Mouse (Mus musculus): ENCODE measurements at regions not wholly inside any gene's neighbourhood (a gene's known extent, or its start where the extent isn't known, plus 50 kb on each side); places are given as distances from the start of the nearest gene placed in this dataset.
"Not testable (repeated sequence)": the region's sequence is repeated elsewhere in the genome, so short reads cannot be mapped to it uniquely, and the experiment has no call there.

DNA sequence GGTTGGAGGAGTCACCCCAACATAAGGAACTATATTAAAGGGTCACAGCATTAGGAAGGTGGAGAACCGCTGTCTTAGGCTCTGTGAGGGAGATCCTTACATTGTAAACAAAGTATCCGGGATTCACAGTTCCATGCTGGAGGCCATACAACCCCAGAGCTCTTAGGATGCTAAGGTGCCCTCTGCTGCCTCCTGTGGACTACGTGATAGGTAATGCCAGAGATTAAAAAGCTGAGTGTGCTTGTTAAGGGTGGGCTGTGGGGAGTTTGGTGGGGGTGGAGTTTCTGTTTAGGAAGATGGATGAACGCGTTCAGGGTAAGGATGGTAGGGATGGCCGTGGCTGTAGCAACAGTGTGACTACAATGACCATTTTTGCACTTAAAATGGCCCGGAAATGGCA lies 148.4 kb upstream of the Ubl3 start:
- no peak for DNase-seq

DNA sequence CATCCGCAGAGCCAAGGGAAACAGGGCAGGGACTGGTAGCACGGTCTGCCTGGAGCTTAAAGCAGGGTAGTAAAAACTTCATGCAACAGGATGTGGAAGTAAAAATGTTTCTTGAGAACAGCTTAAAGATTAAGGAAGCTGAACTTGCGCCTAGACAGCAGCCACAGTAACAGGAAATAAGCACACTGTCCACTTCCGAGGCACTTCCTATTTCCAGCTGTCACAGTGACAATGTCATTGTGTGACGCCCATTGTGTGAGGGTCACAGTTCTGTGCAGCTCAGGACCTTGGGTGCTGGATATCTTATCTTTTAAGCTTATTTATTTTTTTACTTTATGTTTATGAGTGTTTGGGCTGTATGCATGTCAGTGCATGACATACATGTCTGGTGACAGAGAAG lies 147.7 kb upstream of the Ubl3 start:
- DNase-seq = no peak

DNA sequence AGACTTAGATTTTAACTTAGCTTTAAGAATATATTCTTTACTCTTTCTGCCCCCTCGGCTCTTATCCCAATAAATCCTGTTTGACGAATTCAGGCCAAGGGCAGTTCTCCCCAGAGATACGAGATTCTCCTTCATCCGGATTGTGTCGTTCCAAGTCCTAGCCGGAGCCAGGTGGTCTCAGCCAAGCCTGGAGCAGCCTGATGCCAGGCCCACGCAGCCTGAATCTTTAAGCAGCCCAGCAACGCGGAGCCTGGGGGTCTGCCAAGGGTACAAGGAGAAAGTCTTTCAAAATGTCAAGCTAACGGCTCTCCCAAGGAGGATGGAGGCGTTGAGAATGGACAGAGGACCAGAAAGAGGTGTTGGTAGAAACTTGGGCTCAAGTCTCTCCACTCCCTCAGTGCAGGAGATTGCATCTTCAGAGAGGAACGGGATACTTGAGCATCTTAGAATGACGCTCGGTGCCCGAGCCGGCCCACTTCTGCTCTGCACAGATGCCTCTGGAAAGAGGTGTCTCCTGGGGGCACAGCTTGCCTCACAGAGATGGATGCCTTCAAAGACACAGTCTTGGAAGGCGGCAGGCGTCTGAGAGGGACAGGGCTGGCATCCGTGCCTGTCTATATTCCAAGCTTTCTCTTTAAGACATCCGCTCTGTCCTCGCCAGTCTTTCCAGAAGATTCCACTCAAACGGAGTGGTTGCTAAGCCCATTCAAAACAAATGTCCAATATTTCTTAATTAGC lies 145.2 kb upstream of the Ubl3 start:
- peak; percentile 50 for DNase-seq

DNA sequence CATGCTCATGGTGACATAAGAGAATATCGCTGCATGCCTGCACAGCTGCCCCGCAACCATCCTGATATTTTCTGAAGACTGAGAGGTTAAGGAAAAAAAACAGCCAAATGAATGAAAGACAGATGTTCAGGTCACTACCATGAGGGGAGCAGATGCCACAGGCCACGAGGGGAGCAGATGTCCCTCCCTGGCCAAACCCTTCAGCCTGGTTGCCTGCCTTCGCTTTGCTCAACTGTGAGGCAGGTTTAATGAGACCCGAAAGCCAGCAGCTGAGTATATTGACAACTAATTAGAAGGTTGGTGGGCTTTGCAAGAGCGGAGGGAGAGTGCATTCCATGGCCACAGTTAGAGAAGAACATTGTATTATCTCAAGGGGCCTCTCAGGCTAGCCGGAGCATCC lies 141.8 kb upstream of the Ubl3 start:
- no peak for DNase-seq

DNA sequence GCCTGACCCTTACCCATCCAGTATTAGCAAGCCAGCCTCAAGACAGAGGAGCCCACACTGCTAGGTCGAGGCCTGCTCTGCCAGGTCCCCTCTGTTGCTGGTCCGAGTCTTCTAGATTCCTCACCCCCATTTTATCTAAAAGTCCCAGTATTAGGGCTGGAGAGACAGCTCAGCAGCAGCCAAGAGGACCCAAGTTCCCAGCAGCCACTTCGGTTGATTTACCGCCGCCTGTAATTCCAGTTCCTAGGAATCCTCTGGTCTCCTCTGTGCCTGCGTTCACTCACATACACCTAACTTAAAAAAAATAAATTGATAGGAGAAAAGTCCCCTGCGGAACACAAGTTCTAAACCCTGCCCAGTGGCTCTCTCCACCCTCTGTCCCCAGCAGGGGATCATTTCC lies 138.9 kb upstream of the Ubl3 start:
- DNase-seq = no peak

DNA sequence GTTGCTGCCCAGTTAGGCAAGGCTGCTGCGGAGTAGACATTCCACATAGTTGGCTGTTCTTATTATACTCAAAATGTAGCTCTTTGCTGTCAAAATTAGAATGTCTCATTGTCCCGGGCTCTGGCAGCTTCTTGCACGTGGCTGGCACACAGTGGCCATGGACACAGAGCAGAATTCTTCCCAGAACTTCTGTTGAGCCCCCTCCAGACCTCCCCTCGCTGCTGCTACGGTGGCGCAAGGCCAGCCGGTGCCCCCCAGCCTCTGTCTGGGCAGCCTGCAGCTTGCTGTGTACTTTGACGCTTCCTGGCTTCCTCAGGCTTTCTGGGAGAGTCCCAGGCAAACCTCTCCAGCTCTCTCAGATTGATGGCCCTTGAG lies 138.2 kb upstream of the Ubl3 start:
- DNase-seq = peak; percentile 55

DNA sequence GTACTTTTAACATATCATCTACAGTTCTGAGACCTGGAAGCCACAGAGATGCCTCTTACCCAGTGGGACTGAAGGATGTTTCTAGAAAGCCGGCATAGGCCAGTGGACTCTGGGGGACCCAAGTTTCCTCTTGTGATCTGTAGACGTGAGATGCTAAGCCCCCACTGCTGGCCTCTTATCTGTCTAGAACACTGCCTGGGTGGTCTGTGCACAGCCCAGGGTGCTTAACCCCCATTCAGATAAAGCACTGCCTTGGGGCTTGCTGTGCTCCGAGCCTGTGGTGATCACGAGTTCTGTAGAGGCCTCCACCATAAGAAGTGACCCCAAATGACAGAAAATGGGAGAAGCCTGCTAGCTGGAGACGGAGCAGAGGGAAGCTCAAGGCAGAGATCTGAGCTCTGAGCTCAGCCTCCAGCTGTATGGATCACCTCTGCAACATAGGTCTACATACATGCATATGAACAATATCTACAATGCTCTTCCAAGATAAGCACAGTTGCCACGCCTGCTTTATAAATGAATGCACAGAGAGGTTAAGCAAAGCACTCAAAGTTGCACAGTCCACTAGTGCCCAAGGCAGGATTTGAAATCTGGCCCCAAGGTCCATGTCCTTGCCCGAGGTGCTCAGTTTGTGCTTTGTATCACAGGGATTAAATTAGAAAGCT lies 137.7 kb upstream of the Ubl3 start:
- no peak for DNase-seq

DNA sequence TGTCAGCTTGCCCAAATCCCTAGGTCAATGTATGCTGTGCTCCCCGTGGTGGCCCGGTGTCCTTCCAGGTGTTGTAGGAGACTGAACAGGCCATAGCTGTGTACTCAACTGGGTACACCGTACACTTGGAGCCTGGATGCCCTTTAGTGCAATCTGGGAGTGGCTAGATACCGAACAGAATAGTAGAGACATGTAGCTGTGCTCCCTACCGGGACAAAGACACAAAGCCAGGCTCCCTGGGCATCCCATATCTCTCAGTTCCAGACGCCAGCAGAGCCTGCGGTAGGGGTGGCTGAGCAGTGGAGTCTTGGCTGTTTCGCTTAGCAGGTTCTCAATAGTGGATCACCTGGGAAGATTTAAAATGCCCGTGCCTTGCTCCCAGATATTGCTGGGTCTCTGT lies 136.7 kb upstream of the Ubl3 start:
- no peak for DNase-seq

DNA sequence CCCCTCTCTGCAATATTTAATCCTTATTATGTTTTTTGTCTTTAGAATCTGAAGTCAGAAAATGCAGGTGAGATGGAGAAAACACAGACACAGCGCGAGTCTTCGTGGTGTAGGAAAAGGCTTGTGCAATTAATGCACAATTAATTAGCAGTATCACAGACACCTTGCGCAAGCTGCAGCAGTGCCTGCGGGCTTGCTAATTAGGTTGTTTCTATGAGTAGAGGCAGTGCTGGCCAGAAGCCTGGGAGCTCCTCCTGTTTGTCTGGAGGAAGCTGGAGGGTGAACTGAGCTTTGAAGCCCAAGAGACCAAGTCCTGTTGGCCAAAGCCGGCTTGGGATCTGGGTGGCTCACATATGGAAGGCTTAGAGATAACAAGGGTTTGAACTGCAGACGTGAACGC lies 135.9 kb upstream of the Ubl3 start:
- peak; percentile 33 for DNase-seq

DNA sequence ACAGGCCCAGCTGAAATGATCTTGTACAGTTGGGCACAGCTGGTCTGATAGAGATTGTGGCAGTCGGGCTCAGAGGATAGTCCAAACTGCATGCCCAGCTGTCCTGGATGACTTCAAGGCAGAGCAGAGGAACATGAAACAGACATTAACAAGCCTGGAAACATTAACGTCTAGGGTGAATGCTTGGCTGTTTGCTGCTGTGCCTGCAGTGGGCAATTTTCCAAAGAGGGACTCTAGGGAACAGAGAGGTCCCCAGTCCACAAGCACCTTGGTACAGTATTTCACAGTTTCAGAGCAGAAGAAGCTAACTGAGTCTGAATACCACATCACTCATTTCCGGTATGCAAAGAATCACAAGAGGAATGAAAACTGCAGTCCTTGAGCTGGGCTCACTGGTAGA lies 135.2 kb upstream of the Ubl3 start:
- no peak for DNase-seq

DNA sequence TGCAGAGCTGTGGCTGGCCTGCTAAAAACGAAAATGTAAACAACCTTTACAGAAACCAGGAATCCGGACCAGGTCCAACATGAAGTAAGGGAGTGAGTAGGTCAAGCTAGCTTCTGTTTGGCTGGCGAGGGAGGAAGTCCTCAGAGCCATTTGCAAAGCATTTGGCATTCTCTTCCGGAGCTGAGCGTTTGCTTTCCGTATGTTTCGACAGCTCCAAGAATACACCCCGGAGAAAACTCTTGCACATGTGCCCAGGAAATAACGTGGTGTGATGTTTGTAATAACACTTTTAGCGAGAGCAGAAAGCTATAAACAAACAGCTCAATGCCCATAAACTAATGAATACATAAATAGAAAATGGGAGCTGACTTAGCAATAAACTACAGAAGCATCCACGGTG lies 131.6 kb upstream of the Ubl3 start:
- DNase-seq = no peak

DNA sequence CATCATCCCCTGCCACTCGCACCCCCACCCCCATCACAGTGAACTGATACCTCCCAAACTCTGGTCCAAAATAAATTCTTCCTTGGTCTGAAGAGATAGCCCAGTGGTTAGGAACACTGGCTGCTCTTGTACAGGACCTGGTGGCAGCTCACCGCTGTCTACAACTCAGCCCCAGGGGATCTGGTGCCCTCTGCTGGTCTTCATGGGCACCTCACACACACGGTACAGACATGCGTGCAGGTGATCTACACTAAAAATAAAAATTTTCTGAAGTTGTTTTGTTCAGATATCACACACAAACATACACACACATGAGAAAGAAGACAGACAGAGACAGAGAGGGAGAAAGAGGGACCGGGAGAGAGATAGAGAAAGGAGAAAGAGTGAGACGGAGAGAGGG lies 130.0 kb upstream of the Ubl3 start:
- no peak for DNase-seq

DNA sequence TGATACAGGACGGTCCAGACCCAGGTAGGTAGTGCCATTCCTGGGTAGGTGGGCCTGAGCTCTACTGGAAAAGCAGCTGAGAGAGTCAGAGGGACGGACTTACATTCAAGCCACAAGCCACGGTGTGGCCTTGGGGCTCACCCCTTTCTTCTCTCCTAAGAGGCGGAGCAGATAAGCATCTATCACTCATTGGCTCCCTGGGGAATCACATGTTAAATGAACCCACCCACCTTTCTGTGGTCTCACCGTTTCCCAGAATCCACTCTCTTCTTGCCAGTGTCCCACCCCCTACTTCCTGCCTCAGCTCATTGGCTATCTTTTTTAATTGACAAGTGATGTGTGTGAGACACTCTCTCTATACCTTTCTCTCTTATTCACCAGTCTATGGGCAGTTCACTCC lies 127.8 kb upstream of the Ubl3 start:
- DNase-seq = no peak

DNA sequence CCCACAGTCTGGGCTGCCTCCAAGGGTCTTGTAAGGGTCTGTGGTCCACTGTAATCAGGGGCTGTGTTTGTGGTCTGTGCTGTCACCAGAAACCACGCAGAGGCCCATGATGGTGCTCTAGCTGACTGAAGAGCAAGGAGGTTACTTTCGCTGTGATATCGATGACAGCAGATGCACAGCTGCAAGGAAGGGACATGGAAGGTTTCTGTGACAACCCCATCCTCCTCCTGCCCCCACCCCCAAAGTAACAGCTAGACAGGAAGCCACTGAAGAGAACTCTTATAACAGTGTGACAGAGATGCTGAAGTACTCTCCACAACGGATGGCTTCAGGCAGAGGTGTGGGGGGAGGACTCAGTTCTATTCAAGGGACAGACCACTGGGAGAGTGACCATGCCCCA lies 127.0 kb upstream of the Ubl3 start:
- no peak for DNase-seq

DNA sequence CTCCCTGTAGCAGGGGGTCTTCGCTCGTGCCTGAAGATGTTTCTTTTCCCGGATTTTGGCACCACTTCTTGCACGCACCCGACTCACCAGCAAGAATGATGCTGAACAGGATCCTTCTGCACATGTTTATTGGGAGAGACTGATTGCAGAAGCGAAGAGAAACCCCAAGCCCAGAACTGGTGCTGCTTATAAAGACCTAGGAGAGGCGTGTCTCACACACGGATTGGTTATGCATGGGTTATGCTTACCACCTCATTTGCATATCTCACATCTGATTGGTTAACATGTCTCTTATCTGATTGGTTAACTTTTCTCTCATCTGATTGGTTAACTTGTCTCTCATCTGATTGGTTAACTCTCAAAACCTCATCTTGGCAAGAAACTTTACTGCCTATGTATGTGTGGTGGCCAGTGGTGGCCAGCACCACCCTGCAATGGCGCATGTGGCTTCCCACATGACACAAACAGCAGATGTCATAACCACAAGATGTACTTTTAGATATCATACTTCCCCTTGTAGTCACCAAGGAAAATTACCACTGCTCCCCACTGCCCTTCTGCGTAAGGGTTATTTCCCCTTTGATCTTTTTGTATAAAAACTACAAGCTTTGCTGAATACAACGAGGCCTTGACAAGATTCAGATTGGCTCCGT lies 125.8 kb upstream of the Ubl3 start:
- not testable (repeated sequence) for DNase-seq

DNA sequence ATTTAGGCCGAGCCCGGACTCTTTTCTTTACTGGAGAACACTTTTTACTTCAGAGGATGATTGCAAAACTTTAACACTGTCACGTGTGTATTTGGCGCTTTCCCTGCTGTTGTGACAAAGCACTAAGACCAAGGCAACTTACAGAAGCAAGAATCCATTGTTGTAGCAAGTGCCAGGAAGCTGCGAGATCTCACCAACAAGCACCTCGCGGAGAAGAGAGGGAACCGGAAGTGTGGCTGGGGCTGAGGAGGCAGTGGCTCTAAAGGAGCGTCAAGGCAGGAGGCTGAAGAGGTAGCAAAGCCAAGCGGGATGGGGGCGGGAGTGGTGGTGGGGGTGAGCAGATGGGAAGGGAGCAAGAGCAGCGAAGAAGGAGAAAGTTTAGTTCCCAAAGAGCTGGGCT lies 121.7 kb upstream of the Ubl3 start:
- DNase-seq = no peak

DNA sequence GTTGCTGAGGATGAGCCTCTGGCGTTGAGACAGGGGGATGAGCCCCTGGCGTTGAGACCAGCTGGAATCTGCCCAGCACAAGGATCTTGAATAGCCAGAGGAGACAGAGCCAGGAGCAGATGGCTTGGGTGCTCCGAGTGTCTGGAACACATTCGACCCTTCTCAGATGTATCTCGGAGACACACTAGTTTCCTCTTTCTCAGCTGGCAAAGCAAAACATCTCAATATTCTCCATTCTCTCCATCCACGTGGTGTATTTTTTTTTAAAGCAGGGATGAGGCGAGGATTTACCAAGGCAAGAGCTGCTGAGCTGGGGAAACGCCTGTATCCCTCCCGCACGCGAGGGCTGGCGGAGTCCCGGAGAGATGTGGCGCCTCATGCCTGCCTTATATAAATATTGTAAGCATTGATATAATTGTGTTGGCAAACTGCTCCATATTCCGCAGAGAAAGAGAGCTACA lies 109.7 kb upstream of the Ubl3 start:
- peak; percentile 46 for DNase-seq

DNA sequence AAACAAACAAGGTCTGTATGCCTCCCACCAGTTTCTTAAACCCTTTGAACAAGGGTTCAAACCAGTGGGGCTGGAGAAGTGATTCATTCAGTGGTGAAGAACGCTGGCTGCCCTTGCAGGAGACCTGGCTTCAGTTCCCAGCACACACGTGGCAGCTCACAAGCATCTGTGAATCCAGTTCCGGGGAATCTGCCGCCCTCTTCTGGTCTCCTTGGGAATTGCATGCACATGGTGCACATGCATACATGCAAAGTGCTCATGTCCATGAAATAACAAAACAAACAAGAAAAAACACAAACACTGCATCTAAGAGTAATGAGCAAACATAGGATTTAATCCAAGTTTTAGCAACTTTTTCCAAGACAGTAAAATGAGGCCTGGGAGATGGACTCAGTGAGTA lies 108.5 kb upstream of the Ubl3 start:
- no peak for DNase-seq

DNA sequence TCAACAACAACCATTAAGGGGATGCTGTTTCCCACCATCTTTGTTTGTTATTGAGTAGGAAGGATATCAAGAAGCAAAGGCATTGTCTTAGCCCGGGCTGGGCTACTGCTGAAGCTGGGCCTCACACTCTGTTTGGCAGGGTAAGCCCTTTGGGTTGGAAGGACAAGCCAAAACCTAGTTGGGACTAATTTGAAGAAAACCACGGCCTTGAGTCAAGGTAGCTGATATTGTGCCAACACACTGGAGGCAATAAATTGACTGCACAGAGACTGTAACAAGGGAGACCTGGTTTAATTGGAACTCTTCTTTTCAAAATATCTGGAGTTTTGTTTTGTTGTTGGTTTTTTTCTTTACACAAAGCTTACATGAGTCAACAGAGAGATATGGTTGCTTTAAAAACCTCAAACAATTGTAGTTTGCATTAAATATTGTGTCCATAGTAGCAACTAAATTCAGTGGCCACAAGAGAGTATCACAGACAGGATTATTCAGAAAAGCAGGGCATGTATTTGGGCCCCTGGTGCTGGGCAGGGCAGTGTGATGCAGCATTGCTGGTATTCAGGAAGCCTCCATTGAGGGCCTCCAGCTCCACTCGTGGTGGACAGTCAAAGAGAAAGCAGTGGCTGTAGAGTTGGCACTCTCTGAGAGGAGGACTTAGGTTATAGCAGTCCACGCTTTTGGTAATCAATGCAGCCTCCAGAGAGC lies 105.5 kb upstream of the Ubl3 start:
- no peak for DNase-seq

DNA sequence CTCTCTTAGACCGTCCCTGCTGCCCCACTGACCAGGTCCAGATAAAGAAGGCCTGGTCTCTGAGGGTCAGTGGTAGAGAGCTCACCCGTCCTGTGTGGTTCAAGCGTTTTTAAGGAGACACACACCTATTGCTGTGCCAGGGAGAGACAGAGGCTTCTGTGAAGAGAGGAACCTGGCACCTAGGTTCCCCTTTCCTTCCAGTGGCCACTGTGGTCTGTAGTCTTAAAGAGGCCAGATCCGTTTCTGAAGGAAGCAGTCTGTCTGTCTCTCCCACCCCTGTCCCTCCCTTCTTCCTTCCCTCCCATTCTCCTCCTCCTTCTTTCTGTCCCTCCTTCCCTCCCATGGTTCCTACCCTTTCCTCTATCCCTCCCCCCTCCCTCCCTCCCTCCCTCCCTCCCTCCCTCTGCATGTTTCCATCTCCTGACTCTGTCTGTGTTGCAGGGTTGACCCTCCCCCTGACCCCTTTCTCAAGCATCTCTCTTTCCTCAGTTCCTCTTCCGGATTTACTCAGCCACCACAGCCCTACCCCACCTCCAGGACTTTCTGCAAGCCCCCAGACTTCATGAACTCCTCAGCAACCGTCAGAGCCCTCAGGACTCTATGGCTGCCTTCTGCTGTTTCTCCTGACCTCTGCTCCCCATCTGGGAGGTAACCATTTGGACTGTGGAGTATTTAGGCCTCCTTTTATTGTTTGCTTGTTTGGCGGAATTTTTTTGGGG lies 100.1 kb upstream of the Ubl3 start:
- no peak for DNase-seq

DNA sequence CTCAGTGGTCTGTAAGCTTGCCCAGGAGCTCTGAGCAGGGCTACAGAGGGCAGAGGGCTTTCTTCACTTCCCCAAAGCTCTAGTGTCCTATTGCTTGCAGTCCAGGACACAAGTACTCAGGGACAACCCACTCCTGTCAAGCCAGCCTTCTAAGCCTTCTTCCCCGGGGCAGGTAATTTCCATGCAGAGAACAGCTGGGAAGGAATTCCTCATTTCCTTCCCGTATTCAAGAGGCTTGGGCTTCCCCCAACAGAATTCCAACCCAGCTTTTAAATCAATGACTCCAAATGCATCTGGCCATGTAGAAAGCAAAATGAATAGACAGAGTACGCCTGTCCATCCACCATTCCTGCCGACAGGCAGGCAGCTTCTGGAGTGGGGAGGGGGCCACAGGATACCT lies 99.1 kb upstream of the Ubl3 start:
- no peak for DNase-seq

DNA sequence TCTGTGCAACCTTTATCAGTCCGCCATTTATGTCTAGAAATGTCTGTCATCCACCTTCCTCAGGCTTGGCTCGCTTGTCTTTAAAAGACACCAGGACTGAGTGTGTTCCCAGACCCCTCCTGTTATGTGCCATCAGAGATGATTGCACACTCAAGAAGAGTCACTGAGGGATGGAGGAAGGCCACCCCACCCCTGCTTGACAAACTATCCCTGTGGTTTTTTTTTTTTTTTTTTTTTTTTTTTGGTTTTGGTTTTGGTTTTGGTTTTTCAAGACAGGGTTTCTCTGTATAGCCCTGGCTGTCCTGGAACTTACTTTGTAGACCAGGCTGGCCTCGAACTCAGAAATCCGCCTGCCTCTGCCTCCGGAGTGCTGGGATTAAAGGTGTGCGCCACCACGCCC lies 97.0 kb upstream of the Ubl3 start:
- DNase-seq = not testable (repeated sequence)

DNA sequence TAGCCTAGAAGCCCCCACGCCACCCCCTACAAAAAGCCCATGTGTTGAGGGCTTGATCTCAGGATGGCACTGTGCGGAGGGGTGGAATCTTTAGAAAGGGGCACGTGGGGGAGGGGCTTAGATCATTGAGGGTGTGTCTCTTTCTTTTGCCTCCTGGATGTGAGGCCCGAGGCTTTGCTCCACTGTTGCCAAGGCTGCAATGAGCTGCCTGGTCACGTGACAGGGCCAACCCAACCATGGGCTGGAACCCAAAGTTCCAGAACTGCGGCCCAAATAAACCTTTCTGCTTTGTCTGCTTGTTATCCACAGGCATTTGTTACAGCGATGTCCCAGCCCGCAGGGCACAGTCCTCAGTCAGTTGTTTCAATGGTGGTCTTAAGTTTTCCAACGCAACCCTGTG lies 96.5 kb upstream of the Ubl3 start:
- no peak for DNase-seq

Data from right cerebral cortex, postnatal 4 days (tissue).